Mouse (Mus musculus): ENCODE measurements at regions not wholly inside any gene's neighbourhood (a gene's known extent, or its start where the extent isn't known, plus 50 kb on each side); places are given as distances from the start of the nearest gene placed in this dataset.

GRCm38 (mm10) chr12:107121990-107122389 is 366.4 kb upstream of the 3110018I06Rik start:
- TF ChIP-seq POLR2A (IDR thresholded peaks at IDR 0.05; ENCODE audit: borderline replicate concordance, insufficient read depth, low read length) (no peak), CTCF (IDR thresholded peaks at IDR 0.05; ENCODE audit: borderline replicate concordance, insufficient read depth, low read depth, low read length) (no peak)

All from cerebellum, adult 2 months (tissue).